In genomic region chr5:44268524-44268923, GRCm38 (mm10) we compare ENCODE assay signal across 8 mouse cellular contexts. TPM values are rescaled to one million over a fixed set of nuclear protein-coding genes. Genes with fewer than 3 reads are reported as not detected.
DNase-seq lines count a peak whose midpoint lies in the region; ATAC-seq and TF ChIP-seq lines count a peak whose summit lies in the region.
"Not testable (repeated sequence)": the region's sequence is repeated elsewhere in the genome, so short reads cannot be mapped to it uniquely, and the experiment has no call there.

No protein-coding gene starts in this region.

- not testable (repeated sequence) for H3K9ac ChIP-seq in embryonic facial prominence, embryonic 11.5 days (replicated peaks; ENCODE audit: low read length); lung, postnatal 0 days (replicated peaks; ENCODE audit: low read depth)

- not testable (repeated sequence) for ATAC-seq in embryonic facial prominence, embryonic 11.5 days (replicated peaks; ENCODE audit: insufficient number of reproducible peaks, low FRiP score, low TSS enrichment, low read depth); lung, postnatal 0 days

- H3K27ac ChIP-seq in cerebellum, adult 2 months (ENCODE audit: insufficient read depth, low read length); embryonic facial prominence, embryonic 11.5 days (replicated peaks; ENCODE audit: low read depth, low read length); layer of hippocampus, adult 2 months; lung, postnatal 0 days (ENCODE audit: low read length): not testable (repeated sequence)

- H3K4me1 ChIP-seq in cerebellum, adult 2 months (ENCODE audit: control insufficient read depth, insufficient read depth, low read length); embryonic facial prominence, embryonic 11.5 days (ENCODE audit: control insufficient read depth, insufficient read depth, low read length); lung, postnatal 0 days (ENCODE audit: insufficient read depth, low read depth, low read length): not testable (repeated sequence)

- WGBS in cerebellum, adult 2 months = 52% methylated on average over 3 of the region's 3 CpGs
- 57% methylated on average over 2 of the region's 3 CpGs for WGBS in embryonic facial prominence, embryonic 11.5 days
- 38% methylated on average over 2 of the region's 3 CpGs for WGBS in lung, postnatal 0 days

- H3K36me3 ChIP-seq in embryonic facial prominence, embryonic 11.5 days (replicated peaks; ENCODE audit: control insufficient read depth, insufficient read depth, low read depth, low read length); lung, postnatal 0 days (ENCODE audit: insufficient read depth, low read length): not testable (repeated sequence)

- peak; percentile 47 for TF ChIP-seq CTCF in cerebellum, adult 2 months (IDR thresholded peaks at IDR 0.05; ENCODE audit: borderline replicate concordance, insufficient read depth, low read depth, low read length)
- peak; percentile 79 for TF ChIP-seq CTCF in layer of hippocampus, adult 2 months (conservative IDR thresholded peaks at IDR 0.05)
- TF ChIP-seq CTCF in lung, postnatal 0 days (IDR thresholded peaks at IDR 0.05) = peak; percentile 62

- not testable (repeated sequence) for H3K4me2 ChIP-seq in embryonic facial prominence, embryonic 11.5 days (ENCODE audit: low read depth, low read length); lung, postnatal 0 days (replicated peaks; ENCODE audit: low read depth, low read length)

- not testable (repeated sequence) for H3K27me3 ChIP-seq in cerebellum, adult 2 months (ENCODE audit: control insufficient read depth, insufficient read depth, low read length); embryonic facial prominence, embryonic 11.5 days (ENCODE audit: control insufficient read depth, insufficient read depth, low read length); lung, postnatal 0 days (replicated peaks; ENCODE audit: insufficient read depth, low read length)

- not testable (repeated sequence) for TF ChIP-seq POLR2A in cerebellum, adult 2 months (IDR thresholded peaks at IDR 0.05; ENCODE audit: borderline replicate concordance, insufficient read depth, low read length)

- not testable (repeated sequence) for H3K9me3 ChIP-seq in embryonic facial prominence, embryonic 11.5 days (replicated peaks; ENCODE audit: control insufficient read depth, low read length); lung, postnatal 0 days (ENCODE audit: low read length)

- TF ChIP-seq EP300 in lung, postnatal 0 days (IDR thresholded peaks at IDR 0.05) = not testable (repeated sequence)

- DNase-seq in A20 (ENCODE audit: low read depth, low spot score) = peak; percentile 36
- DNase-seq in adrenal gland, adult (ENCODE audit: inconsistent age in 2 of 2, low spot score in 1 of 2) = peak; percentile 22 to 71
- DNase-seq in cerebellum, adult 2 months = peak; percentile 35 to 62
- DNase-seq in embryonic facial prominence, embryonic 11.5 days (ENCODE audit: low spot score) = peak; percentile 54
- DNase-seq in heart, postnatal 4 days = peak; percentile 25
- DNase-seq in layer of hippocampus, adult 2 months (ENCODE audit: low spot score in 2 of 2) = peak; percentile 46 to 53
- peak; percentile 79 for DNase-seq in lung, postnatal 0 days (ENCODE audit: low spot score)
- peak; percentile 32 for DNase-seq in right cerebral cortex, adult 18-20 months

- H3K4me3 ChIP-seq in cerebellum, adult 2 months (replicated peaks; ENCODE audit: insufficient read depth, low read depth, low read length); embryonic facial prominence, embryonic 11.5 days (ENCODE audit: low read depth, low read length); layer of hippocampus, adult 2 months; lung, postnatal 0 days (ENCODE audit: low read depth, low read length): not testable (repeated sequence)

RNA-seq across cellular contexts. Expression of gene Tapt1, which starts 42.1 kb away (rescaled TPM):
- 79.6 and 86.3 TPM in 2 replicates for polyA plus RNA-seq in cerebellum, adult 2 months (2012; rRNA removed)
- 31.8 and 35.4 TPM in 2 replicates for polyA plus RNA-seq in embryonic facial prominence, embryonic 11.5 days (2014; fragmentation: Nextera tagmentation; extraction: Ambion mirVana)
- 10 to 100 TPM; 28.7 to 35.1 TPM for total RNA-seq in heart, postnatal 4 days (2021)
- 10 to 100 TPM; 41.3 to 50.2 TPM for total RNA-seq in layer of hippocampus, adult 2 months (2021)
- 31.3 and 31.8 TPM in 2 replicates for polyA plus RNA-seq in lung, postnatal 0 days (2015; fragmentation: Nextera tagmentation; extraction: Ambion mirVana)

Comparison
In these comparisons a context has a peak if more than half of its experiments do, and no peak if none do; other contexts are left out.
1. DNase-seq: peak in every context shown above with its lines; median percentile 79 in lung, postnatal 0 days; 54 in embryonic facial prominence, embryonic 11.5 days; 50 in layer of hippocampus, adult 2 months; 48 in cerebellum, adult 2 months; 46 in adrenal gland, adult; 36 in A20; 32 in right cerebral cortex, adult 18-20 months; 25 in heart, postnatal 4 days.